Mouse (Mus musculus): ENCODE measurements around the gene Oit1.

- no peak for TF ChIP-seq ZC3H11A (IDR thresholded peaks at IDR 0.05; ENCODE audit: borderline replicate concordance, low read depth, low read length)
- no peak for TF ChIP-seq CHD2 (IDR thresholded peaks at IDR 0.05; ENCODE audit: low read depth, low read length)
- TF ChIP-seq MAFK (IDR thresholded peaks at IDR 0.05; ENCODE audit: insufficient read depth, low read depth, low read length): no peak
Measured at GRCm38 (mm10) chr14:8316366-8317193, 62.0 kb downstream of the Oit1 start.
